Mouse (Mus musculus) layer of hippocampus, postnatal 14 days (tissue): ENCODE data around the gene Npdc1. TPM values are rescaled to one million over a fixed set of nuclear protein-coding genes. Genes with fewer than 3 reads are reported as not detected.
A peak's percentile ranks its signal among the peaks of the same experiment; 100 is the strongest.

ENCODE experiments used
- DNase-seq, 2 experiments: peaks; one replicate each; pipeline ENCODE4 v3.0.0; 2021 to 2022; ENCODE audit warnings: low spot score in 2 of 2, mixed read lengths in 1 of 2
- total RNA-seq, 2 experiments: library from RNA; stranded (reverse); gene quantifications; 2 replicates each; pipeline ENCODE4 v1.2.3; 2021

The Npdc1 gene
- total RNA-seq, 2 experiments from 2014 or later, result 402 to 418 TPM

DNA sequence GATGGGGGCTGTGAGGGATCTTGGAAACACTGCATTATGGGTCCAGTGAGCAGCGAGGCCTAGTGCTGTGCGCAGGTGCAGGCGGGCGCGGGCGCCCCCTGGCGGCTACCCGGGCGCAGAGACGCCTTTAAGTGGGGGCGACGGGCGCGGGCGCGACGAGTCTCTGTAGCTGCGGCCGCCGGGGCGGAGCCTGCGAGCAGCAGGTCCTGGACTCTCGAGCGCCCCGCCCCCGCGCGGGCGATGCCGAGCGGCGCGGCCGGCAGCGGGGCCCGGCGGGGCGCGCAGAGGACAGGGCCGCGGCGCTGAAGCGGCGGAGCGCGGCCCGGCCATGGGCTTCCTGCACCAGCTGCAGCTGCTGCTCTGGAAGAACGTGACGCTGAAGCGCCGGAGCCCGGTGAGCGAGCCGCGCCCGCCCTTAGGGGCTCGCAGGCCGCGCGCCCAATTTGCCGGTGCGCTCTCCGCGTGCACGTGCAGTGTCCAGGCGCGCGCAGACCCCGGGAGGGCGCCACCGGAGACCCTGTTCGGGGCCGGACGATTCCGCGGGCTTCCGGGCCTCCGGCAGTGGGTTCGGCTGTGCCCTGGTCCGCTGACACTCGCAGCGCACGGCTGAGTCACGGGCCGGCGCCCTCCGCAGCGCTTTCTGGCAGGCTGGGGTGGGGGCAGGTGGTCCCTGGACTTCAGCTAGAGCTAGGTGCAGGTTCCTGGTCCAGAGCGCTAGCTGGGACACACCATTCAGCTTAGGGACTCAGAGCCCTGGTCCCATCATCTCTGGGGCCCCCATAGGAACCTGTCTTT is 29.5 kb downstream of the Npdc1 start, which contains the start of gene Abca2:
Gene Abca2, plus strand, starts transcription at position 262 of the 795 bp plus-strand sequence.
- peak; percentile 94 to 95 for DNase-seq

DNA sequence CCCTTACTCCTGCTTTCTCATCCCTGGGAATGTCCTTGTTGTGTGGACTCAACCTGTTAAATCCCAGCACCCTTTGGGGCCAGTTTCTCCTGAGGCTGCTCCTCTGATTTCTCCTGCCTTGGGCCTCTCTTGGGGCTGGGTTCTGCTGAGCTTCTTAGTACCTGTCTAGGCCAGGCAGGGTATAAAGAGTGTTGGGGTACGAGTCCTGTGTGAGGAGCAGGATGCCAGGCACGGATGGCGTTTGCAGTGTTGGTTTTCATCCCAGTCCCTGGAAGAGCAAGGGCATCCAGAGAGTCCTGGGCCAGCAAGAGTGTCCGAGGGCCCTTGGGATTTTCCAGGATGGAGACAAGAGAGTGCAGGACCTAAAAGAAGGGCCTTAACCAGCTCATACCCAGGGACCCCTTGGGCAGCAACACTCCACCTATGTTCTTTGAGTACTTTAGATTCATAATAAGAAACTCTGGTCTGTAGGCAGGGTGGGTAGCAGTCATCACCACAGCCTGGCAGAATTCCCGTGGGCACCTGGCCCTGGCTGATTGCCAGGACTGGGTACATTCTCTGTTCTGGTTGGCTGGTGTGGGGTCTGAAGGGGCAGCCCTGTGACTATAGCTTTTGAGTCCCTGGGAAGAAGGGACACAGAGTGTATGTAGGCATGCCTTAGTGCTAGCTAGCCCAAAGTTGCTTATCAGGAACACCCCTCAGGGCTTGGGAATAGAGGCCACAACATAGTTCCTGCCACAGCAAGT is 30.5 kb downstream of the Npdc1 start:
- no peak for DNase-seq

DNA sequence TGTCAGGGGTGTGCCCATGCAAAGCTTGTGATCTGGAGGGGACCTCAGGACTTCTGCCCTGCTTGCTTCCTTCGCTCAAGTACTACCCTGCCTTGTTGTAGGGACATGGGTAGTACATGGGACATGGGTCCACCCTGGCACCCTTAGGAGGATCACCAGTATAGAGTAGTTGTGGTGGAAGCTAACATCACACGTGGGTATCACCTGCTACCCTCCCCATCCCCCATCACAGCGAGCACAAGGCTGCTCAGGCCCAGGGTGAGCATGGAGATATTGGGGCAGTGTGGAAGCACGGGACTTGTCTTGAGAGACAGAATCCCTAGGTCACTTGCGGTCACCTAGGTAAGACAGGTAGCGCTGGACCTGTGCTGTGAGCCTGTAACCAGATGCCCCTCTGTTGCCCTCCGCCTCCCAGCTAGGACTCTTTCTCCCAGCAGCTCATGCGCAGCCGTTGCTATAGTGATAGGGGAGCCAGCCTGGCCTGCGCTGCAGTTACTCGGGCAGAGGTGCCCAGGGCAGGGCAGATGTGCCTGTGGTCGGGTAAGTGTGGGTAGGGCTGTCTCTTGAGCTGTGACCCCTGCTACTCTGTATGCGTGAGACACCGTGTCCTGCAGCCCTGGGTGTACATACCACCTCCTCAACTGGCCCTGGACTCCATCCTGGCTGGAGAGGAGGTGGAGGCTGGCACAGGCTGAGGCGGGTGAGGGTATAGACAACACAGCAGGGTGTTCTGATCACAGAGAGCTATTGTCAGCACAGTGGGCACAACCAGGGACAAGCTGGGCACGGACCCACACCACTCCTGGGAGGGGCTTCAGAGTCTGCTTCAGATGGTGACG is 31.5 kb downstream of the Npdc1 start:
- DNase-seq, result peak in 1 of 2 experiments; percentile 23

DNA sequence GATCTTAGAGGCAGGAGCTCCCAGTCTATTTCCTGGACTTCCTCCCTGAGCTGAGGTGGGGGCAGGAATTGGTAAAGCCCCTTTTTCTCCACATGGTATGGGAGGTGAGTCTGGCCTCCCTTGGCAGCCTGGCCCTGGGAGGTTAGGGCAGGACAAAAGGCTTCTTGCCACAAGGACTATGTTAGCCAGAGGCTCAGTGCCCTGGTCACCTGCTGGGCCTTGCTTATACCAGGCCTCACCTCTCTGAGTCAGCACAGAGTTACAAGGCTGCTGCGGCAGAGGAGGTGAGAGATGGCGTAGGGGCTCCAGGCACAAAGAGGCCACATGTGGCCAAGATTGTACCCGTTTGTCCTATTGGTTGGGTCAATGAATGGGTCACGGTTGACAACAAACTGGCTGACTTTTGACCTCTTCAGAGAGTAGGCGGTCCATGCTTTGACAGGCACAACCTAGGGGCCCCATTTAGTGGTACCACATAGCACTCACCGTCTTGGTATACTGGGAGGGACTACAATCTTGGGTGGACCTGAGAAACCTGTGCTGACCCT is 32.2 kb downstream of the Npdc1 start:
- DNase-seq, result no peak

DNA sequence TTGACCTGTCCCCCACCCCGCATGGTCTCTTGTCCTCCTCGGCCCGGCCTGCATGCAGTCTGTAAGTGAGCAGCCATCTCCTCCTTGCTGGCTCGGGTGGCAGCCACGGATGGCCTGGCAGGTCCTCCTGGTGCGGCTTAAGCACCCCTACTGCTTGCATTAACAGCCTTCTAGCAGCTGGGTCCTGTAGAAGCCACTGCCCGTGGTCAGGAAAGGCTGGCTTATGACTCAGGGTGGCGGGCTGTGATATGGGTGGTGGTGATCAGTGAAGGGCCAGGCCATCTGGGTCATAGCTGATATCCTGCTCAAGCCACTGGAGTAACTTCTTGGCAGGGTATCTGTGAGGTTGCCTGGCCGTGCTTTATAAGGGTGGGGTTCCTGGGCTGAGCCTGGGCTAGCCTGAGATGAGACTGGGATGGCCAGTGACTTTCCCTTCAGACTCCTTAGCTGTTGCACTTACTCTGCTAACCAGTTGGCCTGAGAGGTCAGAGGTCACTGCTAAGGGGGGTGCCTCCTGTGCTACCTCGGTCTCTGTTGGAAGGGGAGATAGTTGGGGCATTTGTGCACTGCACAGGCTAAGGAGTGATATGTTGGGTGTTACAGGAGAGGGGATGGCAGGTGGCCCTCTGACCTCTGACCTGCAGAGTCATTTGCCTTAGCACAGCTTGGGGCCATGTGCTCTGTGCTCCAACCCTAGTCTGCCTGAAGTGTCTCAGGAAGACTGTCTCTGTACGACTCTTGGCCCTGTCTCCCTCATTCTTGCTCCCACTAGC is 33.4 kb downstream of the Npdc1 start:
- DNase-seq, result no peak

DNA sequence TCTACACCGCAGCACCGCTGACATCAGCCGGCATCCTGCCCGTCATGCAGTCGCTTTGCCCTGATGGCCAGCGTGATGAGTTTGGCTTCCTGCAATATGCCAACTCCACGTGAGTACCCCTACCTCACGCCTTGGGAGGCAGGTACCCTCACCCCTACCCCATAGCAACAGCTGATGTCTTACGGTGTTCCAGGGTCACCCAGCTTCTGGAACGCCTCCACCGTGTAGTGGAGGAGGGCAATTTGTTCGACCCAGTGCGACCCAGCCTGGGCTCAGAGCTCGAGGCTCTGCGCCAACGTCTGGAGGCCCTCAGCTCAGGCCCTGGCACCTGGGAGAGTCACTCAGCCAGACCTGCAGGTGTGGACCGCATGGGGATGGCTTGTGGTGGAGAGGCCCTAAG is 34.0 kb downstream of the Npdc1 start:
- DNase-seq, result no peak

DNA sequence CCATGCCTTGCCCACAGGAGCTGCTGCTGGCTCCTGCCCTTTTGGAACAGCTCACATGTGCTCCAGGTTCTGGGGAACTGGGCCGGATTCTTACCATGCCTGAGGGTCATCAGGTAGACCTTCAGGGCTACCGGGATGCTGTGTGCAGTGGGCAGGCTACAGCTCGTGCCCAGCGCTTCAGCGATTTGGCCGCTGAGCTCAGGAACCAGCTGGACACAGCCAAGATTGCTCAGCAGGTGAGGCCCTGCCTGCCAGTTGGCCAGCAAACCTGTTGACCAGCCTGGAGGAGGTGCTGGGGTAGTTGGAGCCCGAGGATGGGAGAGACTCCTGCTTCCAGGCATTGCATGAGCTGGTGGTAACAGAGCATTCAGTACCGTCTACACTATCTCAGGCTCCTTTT is 35.1 kb downstream of the Npdc1 start:
- DNase-seq, result no peak

DNA sequence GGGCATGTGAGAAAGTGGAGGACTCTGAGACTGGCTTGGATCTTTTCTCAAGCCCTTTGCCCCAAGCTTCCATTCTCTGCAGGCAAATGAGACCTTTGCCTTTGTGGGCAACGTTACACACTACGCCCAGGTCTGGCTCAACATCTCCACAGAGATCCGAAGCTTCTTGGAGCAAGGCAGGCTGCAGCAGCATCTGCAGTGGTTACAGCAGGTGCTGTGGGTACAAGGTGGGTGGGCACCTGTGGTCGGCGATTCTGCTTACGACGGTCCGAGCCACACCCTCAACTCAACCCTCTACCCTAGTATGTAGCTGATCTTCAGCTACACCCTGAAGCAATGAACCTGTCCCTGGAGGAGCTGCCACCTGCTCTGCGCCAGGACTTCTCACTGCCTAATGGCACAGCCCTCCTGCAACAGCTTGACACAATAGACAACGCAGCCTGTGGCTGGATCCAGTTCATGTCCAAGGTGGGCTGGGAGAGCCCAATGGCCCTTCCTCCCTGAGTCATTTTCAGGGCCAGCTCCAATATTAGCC is 37.2 kb downstream of the Npdc1 start:
- no peak for DNase-seq

DNA sequence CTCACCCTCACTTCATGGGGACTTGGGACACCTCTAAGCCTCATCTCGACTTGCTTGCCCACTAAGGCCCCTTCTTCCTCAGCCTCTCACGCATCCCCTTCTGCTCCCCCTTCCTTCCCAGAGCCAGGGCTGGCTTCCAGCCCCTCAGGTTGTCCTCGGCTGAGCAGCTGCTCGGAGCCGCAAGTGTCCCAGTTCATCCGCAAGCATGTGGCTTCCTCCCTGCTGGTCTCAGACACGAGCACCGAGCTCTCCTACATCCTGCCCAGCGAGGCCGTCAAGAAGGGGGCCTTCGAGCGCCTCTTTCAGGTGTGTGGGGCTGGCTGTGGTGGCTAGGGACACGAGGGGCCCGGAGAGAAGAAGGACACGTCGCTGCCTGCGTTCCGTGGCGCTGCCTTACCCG is 41.9 kb downstream of the Npdc1 start:
- DNase-seq, result no peak

DNA sequence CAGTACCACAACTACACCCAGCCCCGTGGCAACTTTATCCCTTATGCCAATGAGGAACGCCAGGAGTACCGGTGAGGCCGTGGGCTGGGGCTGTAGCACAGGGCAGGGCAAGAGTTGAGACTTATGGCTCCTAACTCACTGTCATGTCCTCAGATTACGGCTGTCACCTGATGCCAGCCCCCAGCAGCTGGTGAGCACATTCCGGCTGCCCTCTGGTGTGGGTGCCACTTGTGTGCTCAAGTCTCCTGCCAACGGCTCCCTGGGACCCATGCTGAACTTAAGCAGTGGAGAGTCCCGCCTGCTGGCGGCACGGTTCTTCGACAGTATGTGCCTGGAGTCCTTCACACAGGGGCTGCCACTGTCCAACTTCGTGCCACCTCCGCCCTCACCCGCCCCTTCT is 43.5 kb downstream of the Npdc1 start:
- no peak for DNase-seq

DNA sequence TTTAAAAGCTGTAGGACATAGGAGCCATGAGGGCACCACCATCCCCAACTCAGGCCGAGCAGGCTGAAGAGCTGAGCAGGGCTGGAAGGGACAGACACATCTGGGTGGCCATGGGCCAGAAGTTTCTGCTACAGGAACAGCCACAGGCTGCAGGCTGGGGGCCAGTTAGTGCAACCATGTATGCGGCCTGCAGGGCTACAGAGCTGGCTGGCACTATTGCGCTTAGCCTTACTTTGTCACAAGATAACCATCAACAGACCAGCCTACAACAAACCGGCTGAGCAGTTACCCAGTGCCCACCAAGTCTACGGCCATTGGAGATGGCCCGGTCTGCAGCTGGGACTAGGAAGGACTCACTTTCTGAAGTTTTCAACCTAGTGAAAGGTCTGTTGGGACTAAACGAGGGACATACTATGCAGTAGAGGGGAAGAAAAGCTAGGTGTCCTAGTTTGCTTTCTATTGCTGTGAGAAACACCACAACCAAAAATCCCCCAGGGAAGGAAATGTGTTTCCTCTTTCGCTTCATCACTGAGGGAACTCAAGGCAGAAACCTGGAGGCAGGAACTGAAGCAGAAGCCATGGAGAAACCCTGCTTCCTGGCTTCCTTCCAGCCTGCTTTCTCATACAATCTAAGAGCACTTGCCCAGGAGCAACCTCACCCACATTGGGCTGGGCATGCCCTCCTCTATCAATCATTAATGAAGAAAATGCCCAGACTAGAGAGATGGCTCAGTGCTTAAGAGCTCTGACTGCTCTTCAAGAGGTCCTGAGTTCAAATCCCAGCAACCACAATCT is 51.9 kb downstream of the Npdc1 start:
- DNase-seq, result no peak

DNA sequence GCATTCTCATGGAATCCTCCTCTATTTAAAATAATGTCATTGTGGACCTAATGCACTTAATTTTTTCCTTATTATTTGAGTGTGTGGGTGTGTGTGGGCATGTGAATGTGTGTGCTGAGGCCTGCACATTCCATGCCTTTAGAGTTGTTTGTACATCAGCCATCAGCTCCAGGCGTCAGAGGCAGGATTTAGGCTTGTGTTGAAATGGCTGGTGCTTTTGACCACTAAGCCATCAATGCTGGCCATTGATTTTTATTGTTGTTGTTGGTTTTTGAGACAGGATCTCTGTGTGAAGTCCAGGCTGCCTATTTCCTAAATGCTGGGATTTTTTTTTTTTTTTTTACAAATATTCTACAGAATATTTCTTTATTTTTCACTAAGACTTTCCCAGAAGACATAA is 53.8 kb downstream of the Npdc1 start:
- DNase-seq, result no peak

DNA sequence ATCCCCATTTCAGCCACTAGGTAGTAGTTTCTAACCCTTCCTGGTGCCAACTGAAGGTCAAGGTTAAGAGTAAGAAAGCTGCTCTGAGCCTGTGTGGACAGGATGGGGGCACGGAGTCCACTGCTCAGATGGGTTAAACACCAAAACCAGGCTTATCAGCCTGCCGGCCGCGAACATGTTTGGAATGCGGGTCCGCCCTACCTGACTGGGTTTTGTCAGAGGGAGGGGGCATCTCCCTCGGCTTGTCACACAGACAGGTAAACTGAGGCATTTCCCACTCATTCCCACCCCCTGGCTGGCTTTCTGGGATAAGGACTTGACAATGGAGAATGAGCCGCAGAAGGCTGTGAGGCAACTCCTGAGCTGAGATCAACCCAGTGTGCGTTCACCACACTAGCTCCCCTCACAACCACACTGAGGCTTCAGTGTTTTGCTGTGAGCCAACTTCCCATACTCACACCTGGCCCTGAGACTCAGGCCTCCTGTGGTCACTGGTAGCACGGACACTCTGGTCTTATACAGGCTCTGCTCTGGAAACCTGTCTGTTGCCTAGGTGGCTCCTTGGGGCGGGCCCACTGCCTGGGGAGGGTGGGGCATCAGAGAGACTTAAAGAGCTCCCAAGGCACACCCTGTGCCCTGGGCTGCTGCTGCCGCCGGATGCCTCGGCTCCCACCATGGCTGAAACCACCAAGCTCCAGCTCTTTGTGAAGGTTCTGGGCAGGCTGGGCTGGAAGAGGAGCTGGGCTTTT is 57.2 kb downstream of the Npdc1 start, which contains the start of gene Clic3:
Gene Clic3, plus strand, starts transcription at position 634 of the 749 bp plus-strand sequence.
- no peak for DNase-seq

DNA sequence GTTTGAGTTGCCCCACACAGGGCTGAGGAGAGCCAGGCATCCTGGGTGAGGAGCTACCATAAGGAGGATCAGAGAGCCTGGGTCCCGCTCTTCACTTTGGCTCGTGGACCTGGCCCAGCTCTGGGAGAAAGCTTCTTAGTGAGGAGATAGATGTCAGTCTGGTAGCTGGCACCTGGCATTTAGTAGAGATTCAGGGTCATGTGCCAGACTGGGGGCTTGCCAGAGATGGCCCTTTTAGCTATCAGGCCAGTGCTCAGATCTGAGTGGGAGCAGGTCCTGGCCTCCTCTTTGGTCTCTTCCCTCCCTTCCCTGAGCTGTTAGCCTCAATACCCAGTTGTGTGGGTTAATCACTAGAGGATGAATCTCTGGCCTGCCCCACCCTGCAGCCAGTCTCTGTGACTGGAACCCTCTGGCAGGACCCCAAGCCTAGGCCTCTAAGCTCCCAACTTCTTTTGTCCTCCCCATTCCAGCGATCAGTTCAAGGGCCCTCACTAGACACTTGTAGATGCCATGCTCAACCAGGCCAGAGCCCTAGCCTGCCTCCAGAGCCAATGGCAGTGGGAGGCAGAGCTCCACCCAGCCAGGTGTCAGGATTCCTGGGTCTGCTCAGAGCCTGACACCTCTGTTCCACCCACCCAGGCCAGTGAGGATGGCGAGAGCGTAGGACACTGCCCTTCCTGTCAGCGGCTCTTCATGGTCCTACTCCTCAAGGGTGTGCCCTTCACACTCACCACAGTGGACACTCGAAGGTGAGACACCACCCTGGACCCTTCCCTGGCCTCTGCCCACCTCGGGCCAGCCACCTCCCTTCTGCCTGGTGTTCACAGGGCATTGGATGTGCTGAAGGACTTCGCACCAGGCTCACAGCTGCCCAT is 58.1 kb downstream of the Npdc1 start:
- no peak for DNase-seq

DNA sequence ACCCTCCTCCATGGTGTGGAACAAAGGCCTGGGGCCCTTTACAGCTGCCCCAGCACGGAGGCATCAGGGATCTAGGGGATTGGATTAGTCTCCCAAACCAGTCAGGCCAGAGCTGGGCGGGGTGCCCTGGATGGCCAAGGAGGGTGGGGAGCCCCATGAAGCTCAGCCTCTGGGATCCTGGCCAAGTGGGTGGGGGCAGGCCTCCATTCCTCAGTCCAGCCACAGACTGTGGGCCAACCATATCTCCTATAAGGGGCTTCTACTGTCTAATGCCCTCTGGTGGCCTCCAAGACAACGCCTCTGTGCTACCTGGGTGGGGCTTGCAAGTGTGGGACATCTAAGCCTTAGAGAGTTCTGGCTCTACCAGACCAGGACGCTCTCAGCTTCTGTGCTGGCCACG is 59.8 kb downstream of the Npdc1 start:
- no peak for DNase-seq
